38 mouse cellular contexts compared by ENCODE assay signal in the genomic region with DNA sequence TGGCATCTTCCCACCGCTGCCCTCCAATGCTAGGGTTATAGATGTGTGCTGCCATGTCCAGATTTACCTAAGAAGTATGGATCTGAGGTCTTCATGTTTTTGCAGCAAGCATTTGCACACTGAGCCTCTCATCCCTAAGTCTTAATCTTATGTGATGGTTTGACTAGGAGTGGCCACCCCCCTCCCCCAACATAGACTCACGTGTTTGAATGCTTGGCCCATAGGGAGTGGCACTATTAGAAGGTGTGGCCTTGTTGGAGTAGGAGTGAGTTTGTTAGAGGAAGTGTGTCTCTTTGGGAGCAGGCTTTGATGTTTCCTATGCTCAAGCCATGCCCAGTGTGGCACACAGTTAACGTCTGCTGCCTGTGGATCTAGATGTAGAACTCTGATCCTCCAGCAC. TPM values are rescaled to one million over a fixed set of nuclear protein-coding genes. Genes with fewer than 3 reads are reported as not detected.
"Had no signal": no experiment of that assay in that cellular context is flagged by ENCODE, and none has a peak within 500 bp of the region (broad histone marks: within the 10 kb centered on the region; RNA-seq: fewer than 3 reads in every experiment).

No protein-coding gene starts in this region.

- H3K27me3 ChIP-seq: heart, embryonic 13.5 days; heart, embryonic 15.5 days; hindbrain, embryonic 12.5 days; hindbrain, embryonic 13.5 days; hindbrain, embryonic 15.5 days; intestine, embryonic 15.5 days; kidney, embryonic 15.5 days had no signal

- H3K4me3 ChIP-seq: heart, embryonic 13.5 days; heart, embryonic 15.5 days; hindbrain, embryonic 10.5 days; hindbrain, embryonic 12.5 days; hindbrain, embryonic 13.5 days; hindbrain, embryonic 15.5 days; intestine, embryonic 15.5 days; kidney, embryonic 15.5 days; layer of hippocampus, adult 2 months; left cerebral cortex, adult 2 months had no signal

- H3K9me3 ChIP-seq: heart, embryonic 15.5 days; intestine, embryonic 15.5 days had no signal

- DNase-seq: heart, postnatal 10 days; heart, postnatal 14 days; heart, postnatal 36 days; heart, postnatal 4 days; kidney, adult 11 months; kidney, adult 18-20 months; kidney, adult 2 months; kidney, adult 8-10 months; kidney, adult 9 months; kidney, postnatal 10 days; kidney, postnatal 14 days; kidney, postnatal 25 days; kidney, postnatal 36 days; kidney, postnatal 4 days; layer of hippocampus, adult 9-11 months; layer of hippocampus, postnatal 36 days had no signal

- H3K4me1 ChIP-seq: heart, embryonic 13.5 days; heart, embryonic 15.5 days; hindbrain, embryonic 10.5 days; hindbrain, embryonic 12.5 days; hindbrain, embryonic 13.5 days; hindbrain, embryonic 15.5 days; intestine, embryonic 15.5 days; kidney, embryonic 15.5 days had no signal

- H3K27ac ChIP-seq: heart, embryonic 13.5 days; heart, embryonic 15.5 days; hindbrain, embryonic 10.5 days; hindbrain, embryonic 12.5 days; hindbrain, embryonic 13.5 days; hindbrain, embryonic 14.5 days; hindbrain, embryonic 15.5 days; hindbrain, postnatal 0 days; intestine, embryonic 15.5 days; kidney, embryonic 15.5 days; kidney, postnatal 0 days; layer of hippocampus, adult 2 months; left cerebral cortex, adult 2 months had no signal

- ATAC-seq: hindbrain, embryonic 16.5 days; hindbrain, postnatal 0 days; inflammation-experienced regulatory T-cells, adult 6 months; intestine, embryonic 15.5 days; intestine, embryonic 16.5 days; intestine, postnatal 0 days had no signal

- H3K4me2 ChIP-seq: heart, embryonic 13.5 days; heart, embryonic 15.5 days; hindbrain, embryonic 12.5 days; hindbrain, embryonic 13.5 days; hindbrain, embryonic 14.5 days; hindbrain, embryonic 15.5 days; intestine, embryonic 15.5 days; kidney, embryonic 15.5 days had no signal

- H3K9ac ChIP-seq: heart, embryonic 13.5 days; heart, embryonic 15.5 days; hindbrain, embryonic 12.5 days; hindbrain, embryonic 13.5 days; hindbrain, embryonic 14.5 days; hindbrain, embryonic 15.5 days; intestine, embryonic 15.5 days; kidney, embryonic 15.5 days had no signal

RNA-seq across cellular contexts. Expression of gene Zfp454, which starts 8.8 kb away (rescaled TPM):
- polyA plus RNA-seq: inflammation-experienced regulatory T-cells, adult 6 months had no signal

RNA-seq across cellular contexts. Expression of gene Grm6, which starts 28.2 kb away (rescaled TPM):
- polyA plus RNA-seq: heart, embryonic 13.5 days; heart, embryonic 16.5 days; heart, postnatal 0 days; hindbrain, embryonic 10.5 days; hindbrain, embryonic 11.5 days; hindbrain, embryonic 12.5 days; hindbrain, embryonic 13.5 days; hindbrain, embryonic 14.5 days; hindbrain, embryonic 15.5 days; hindbrain, embryonic 16.5 days; hindbrain, postnatal 0 days; inflammation-experienced regulatory T-cells, adult 6 months; intestine, embryonic 14.5 days; intestine, embryonic 15.5 days; intestine, embryonic 16.5 days; intestine, postnatal 0 days; kidney, embryonic 14.5 days; kidney, embryonic 15.5 days; kidney, postnatal 0 days had no signal

RNA-seq across cellular contexts. Expression of gene Zfp879, which starts 37.3 kb away (rescaled TPM):
- polyA plus RNA-seq: inflammation-experienced regulatory T-cells, adult 6 months had no signal
